Mouse (Mus musculus): ENCODE results near the gene Fxyd7.

Gene Fxyd7

GRCm38 (mm10) chr7:31050921-31051320 lies 346 bp downstream of the Fxyd7 start:
- in situ Hi-C loops (cut with MboI, MseI) = no loop called here

- in situ Hi-C loops (cut with MboI, MseI) = no loop called here
Measured at GRCm38 (mm10) chr7:31050487-31050886, 780 bp downstream of the Fxyd7 start.

GRCm38 (mm10) chr7:31049846-31050281 lies 1.4 kb downstream of the Fxyd7 start:
- in situ Hi-C loops (cut with MboI, MseI) = no loop called here

GRCm38 (mm10) chr7:31049135-31049845 lies 2.0 kb downstream of the Fxyd7 start:
- in situ Hi-C loops (cut with MboI, MseI) = no loop called here

GRCm38 (mm10) chr7:31042431-31042910 lies 8.8 kb downstream of the Fxyd7 start, which contains the start of gene Fxyd5:
Gene Fxyd5 (minus strand): TSS chr7:31042481.
- in situ Hi-C loops (cut with MboI, MseI) = no loop called here

- in situ Hi-C loops (cut with MboI, MseI) = no loop called here
Measured at GRCm38 (mm10) chr7:31041662-31042315, 9.5 kb downstream of the Fxyd7 start.

- in situ Hi-C loops (cut with MboI, MseI) = no loop called here
Measured at GRCm38 (mm10) chr7:31041023-31041407, 10.3 kb downstream of the Fxyd7 start.

- in situ Hi-C loops (cut with MboI, MseI) = no loop called here
Measured at GRCm38 (mm10) chr7:31040281-31041022, 10.8 kb downstream of the Fxyd7 start.

- in situ Hi-C loops (cut with MboI, MseI) = no loop called here
Measured at GRCm38 (mm10) chr7:31039011-31039410, 12.3 kb downstream of the Fxyd7 start.

GRCm38 (mm10) chr7:31037675-31038074 lies 13.6 kb downstream of the Fxyd7 start:
- in situ Hi-C loops (cut with MboI, MseI) = no loop called here

- in situ Hi-C loops (cut with MboI, MseI) = no loop called here
Measured at GRCm38 (mm10) chr7:31036917-31037316, 14.3 kb downstream of the Fxyd7 start.

GRCm38 (mm10) chr7:31035291-31035690 lies 16.0 kb downstream of the Fxyd7 start:
- in situ Hi-C loops (cut with MboI, MseI) = no loop called here

- in situ Hi-C loops (cut with MboI, MseI) = no loop called here
Measured at GRCm38 (mm10) chr7:31034789-31035188, 16.5 kb downstream of the Fxyd7 start.

GRCm38 (mm10) chr7:31033409-31034165 lies 17.7 kb downstream of the Fxyd7 start:
- in situ Hi-C loops (cut with MboI, MseI) = no loop called here

- in situ Hi-C loops (cut with MboI, MseI) = no loop called here
Measured at GRCm38 (mm10) chr7:31031731-31032130, 19.5 kb downstream of the Fxyd7 start.

GRCm38 (mm10) chr7:31030717-31031116 lies 20.6 kb downstream of the Fxyd7 start:
- in situ Hi-C loops (cut with MboI, MseI) = no loop called here

- in situ Hi-C loops (cut with MboI, MseI) = no loop called here
Measured at GRCm38 (mm10) chr7:31028609-31029008, 22.7 kb downstream of the Fxyd7 start.

- in situ Hi-C loops (cut with MboI, MseI) = no loop called here
Measured at GRCm38 (mm10) chr7:31017104-31017901, 34.0 kb downstream of the Fxyd7 start.

- in situ Hi-C loops (cut with MboI, MseI) = no loop called here
Measured at GRCm38 (mm10) chr7:31012971-31013370, 38.3 kb downstream of the Fxyd7 start.

- in situ Hi-C loops (cut with MboI, MseI) = no loop called here
Measured at GRCm38 (mm10) chr7:31008889-31009288, 42.4 kb downstream of the Fxyd7 start.

GRCm38 (mm10) chr7:31008175-31008574 lies 43.1 kb downstream of the Fxyd7 start:
- in situ Hi-C loops (cut with MboI, MseI) = no loop called here

Data from T-helper 2 cell (primary cell).